Mouse (Mus musculus) G1E (cell line): ENCODE measurements at regions not wholly inside any gene's neighbourhood (a gene's known extent, or its start where the extent isn't known, plus 50 kb on each side); places are given as distances from the start of the nearest gene placed in this dataset.

Experiments
- CTCF ChIP-seq: IDR thresholded peaks from 2 replicates; pipeline ENCODE4 v1.5.1; 2012; ENCODE audit warnings: low read depth, low read length, inconsistent platforms, mixed read lengths
- GATA1 ChIP-seq: IDR thresholded peaks from 2 replicates; pipeline ENCODE4 v1.6.1; 2012; ENCODE audit warnings: borderline replicate concordance, low read length, inconsistent platforms, mixed read lengths

DNA sequence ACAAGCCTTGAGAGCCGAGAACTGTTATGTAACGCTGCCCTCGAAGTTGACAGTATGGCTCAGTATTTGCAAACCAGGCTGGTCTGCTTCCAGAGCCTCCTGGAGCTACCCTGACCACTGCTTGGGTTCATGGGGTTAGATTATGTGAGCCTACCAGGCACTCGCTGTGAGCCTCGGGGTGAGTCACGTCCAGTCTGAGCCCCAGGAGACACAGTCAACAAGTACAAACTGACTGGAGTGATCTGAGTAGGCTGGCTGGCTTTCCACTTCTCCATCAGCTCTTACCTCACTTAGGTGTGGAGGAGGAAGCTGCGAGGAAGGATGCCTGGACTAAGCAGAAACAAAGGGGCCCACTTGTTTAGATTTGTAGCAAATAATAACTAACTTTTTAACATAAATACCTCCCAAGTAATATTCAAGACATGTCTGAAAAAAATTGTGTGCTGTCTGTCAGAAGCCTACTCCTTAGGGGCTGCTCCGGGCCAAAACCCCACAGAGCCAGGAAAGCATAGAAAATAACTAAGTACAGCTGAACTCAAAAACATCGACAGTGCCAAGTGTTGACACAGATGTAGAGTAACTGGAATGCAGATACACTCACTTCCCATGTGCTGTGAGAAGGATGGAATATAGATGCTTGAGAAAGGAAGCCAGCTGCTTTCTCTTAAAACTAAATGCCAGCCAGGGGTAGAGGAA is 77.6 kb downstream of the Zfp36l2 start:
- TF ChIP-seq GATA1 (no peak), CTCF (no peak)
